Mouse (Mus musculus) bone marrow macrophage, adult 2 months (primary cell): ENCODE measurements around the gene Bdp1.

Source experiments
- CTCF ChIP-seq: IDR thresholded peaks from 2 replicates; pipeline ENCODE4 v1.5.1; 2012; ENCODE audit warnings: low read depth, mild to moderate bottlenecking, low read length, moderate library complexity
- POLR2A ChIP-seq: IDR thresholded peaks from 2 replicates; pipeline ENCODE4 v1.6.1; 2012; ENCODE audit warnings: mild to moderate bottlenecking, low read depth, low read length, borderline replicate concordance

- TF ChIP-seq CTCF (no peak), POLR2A (no peak)
Observed at GRCm38 (mm10) chr13:100071473-100071872, 32.4 kb downstream of the Bdp1 start.
